Mouse (Mus musculus) urinary bladder, postnatal 10 days (tissue): ENCODE data around the gene Zfp768.

Experiments
- DNase-seq: peaks from one replicate; pipeline ENCODE4 v3.0.0; 2022; ENCODE audit warnings: low spot score

Zfp768 gene

DNA sequence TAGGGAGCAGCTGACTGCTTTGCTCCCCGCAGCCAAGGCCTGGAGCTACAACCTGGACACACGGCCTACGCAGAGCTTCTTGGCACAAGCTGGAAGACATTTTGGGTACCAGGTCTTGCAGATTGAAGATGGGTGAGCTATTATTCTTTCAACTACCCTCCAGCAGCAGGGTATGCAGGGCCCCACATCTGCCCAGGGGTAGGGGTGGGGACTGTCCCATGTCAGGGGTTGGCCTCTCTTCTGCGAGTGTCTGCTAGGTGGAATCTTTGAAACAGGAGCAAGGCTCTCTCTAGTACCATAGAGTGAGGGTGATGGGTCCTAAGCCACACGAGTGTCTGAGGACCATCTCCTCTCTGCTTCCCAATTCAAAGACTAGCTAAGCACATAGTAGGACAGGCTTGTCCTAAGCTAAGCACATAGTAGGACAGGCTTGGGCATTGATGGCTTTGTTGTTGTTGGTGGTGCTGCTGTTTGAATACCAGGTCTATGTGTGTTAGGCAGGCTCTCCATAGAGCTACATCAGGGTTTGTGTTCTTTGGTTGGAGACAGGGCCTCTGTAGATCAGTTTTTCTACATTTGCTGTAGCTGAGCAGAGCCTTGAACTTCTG lies 47.7 kb downstream of the Zfp768 start:
- no peak for DNase-seq

DNA sequence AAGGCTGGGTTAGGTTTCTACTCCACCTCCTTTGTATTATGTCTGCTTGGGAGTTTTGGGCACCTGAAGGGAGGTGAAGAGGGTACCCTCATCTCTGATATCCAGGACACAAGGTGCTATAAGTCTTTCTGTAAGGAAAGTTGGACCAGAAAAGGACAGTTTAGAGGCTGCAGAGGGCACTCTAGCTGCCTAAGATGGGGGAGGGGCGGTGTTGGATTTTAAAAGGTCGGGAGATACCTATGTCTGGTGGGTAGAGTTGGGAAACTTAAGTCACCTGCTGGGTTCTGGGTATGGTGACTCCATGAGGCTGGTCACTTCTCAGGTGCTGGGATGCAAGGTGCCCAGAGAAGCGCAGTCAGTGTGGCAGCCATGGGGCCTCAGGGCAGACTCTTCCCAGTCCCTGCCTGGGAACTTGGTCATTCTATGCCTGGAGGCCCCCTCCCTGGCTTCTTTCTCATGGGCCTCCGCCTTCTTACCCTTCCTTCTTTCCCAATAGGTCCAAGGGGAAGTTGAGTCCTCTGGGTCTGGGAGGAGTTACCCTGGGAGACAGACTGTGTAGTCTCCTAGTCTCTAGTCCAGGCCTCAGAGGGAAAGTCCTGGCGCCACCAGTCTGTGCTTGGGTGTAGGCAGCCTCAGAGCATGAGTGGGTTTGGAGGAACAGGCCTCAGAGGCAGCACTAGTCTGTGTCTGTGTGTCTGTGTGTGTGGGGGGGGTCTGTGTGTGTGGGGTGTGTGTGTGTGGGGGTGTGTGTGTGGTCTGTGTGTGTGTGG lies 48.4 kb downstream of the Zfp768 start:
- no peak for DNase-seq

- DNase-seq = no peak
These were observed 49.3 kb downstream of the Zfp768 start, which contains the start of gene Itgal for GRCm38 (mm10) chr7:127296098-127296497. Gene Itgal (plus strand): TSS chr7:127296260.
